Mouse (Mus musculus) spleen, embryonic (tissue): ENCODE data around the gene Rgs9.
"Not testable (repeated sequence)": the region's sequence is repeated elsewhere in the genome, so short reads cannot be mapped to it uniquely, and the experiment has no call there.

Experiments
- CTCF ChIA-PET: fragments of 350-600 bp; sonication (Branson Sonifier 250); formaldehyde crosslinking; loops from one replicate; lab custom pipeline; 2022; lab: Charles Lee

Gene Rgs9

DNA sequence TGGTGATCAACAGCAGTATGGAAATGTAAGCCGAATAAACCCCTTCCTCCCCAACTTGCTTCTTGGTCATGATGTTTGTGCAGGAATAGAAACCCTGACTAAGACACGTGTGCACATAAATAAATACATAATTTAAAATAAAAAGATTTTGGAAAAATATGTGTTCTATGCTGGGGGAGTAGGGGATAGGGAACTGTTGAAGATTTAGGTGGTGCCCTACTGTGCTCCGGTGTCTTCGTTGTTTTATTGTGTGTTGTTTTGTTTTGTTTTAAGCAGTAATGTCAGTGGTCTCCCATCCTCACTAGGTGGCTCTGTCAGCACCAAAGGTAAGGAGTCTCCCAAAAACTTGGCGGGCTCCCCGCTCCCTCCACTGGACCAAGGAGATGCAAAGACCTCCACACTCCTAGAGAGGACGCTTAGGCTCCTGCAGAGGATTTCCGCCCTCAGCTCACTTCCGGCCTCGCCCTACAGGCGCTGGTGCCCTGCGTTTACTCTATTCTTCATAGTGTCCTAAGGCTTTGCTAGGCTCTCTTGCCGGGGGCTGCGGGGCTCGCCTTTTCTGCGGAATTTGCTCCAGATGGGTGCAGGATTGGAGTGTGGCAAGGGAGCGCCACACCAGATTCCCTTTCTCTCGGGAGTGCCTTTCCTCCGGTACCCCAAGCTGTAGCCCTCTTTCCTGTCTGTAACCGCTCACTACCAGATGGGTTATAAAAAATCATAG is 14.1 kb upstream of the Rgs9 start:
- CTCF ChIA-PET: no interaction called here

DNA sequence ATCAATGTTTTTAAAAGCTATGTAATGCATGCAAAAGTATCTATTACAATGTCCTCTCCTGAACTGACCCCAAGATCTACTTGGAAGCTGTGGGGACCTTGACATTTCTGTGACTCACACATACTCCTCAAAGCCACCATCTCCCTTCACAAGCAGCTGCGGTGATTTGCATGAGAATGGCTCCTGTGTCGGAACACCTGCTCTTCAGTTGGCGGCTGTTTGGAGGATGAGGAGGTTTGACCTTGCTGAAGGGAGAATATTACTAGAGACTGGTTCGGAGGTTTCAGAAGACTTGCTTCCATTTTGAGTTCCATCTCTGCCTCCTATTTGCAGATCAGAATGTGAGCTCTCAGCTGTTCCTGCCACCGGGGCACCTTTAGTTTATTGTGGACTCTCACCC is 7.8 kb upstream of the Rgs9 start:
- CTCF ChIA-PET: no interaction called here

DNA sequence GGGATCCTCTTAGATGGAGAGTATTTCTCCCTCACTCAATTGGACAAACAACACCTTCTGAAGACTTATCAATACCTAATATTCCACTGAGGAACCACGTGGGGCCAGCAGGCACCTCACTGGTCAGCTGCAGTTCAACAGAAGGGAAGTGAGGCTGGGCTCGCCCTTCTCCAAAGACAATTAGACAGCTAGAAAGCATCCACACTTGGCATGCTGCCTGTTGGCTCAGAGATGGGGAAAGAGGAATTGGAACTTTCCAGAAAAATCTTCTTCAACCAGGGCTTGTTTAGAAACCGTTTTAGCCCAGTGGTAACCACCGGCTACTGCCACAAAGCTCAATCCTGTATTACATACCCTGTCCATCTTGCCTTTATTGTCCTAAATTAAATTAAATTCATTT is 4.4 kb upstream of the Rgs9 start:
- CTCF ChIA-PET: no interaction called here

DNA sequence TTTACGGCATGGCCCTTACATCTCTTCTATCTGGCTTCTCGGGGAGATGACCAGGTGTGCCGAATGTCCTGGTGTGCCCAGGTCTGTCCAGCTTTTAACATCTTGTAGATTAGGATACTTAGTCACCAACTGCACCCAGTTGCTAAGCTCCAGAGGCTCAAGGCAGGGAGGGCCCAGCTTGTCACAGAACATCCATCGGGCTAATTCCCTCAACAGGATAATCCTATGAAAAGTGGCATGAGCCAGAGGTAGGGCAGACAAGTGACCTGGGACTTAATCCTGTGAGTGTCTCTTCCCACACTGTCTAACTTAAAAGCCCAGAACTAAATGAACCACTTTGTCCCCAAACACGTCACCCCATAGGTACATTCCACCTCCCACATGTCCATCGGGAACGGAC is 898 bp downstream of the Rgs9 start:
- CTCF ChIA-PET: no interaction called here

DNA sequence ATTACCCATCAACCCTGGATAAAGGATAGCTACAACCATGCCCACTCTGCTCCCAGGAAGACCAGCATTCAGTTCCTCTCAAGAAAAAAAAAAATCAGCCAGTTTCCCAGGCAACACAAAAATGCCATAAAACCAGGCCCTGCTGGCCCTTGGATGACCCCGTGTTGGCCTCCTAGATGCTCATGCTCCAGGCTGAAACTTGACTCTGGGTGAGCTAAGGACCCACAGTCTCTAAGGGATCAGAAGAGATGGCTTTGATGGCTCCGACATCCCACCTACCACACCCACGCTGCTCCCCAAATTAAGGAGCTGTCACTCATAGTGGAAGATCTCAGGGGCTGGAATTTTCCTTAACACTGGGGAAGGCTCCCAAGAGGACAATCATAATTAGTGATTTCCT is 5.9 kb downstream of the Rgs9 start:
- CTCF ChIA-PET: no interaction called here

DNA sequence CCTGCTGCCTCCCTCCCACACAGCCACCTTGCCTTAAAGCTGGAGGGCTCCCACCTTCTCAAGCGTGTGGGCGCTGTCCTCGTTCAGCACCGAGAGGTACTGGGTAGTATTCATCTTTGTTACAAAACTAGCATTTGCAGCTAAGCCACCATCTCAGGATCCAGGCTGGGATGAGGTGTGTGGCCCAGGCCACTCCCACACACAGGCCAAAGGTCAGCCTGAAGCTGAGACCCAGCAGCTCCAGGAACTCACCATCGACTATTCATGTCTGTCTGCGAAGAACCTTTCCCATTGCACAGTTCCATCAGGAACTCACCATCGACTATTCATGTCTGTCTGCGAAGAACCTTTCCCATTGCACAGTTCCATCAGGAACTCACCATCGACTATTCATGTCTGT is 8.6 kb downstream of the Rgs9 start:
- CTCF ChIA-PET: not testable (repeated sequence)

DNA sequence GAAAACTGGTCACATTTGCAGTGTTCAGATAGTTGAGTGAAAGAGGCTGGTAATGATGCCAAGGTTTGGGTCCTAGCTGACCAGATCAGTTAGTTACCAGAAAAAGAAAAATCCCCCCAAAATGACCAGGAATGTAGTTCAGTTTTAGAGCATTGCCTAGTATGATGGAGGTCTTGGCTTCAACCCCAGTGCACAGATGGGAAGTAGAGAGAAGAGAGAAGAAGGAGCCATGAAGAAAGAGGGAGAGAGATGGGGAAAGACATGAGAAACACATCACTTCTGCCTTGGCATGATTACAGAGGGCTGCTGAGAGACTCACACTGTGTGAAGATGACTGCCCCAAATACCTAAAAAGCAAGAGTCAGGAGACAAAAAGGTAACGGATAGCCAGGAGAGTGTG is 13.1 kb downstream of the Rgs9 start:
- CTCF ChIA-PET: no interaction called here

DNA sequence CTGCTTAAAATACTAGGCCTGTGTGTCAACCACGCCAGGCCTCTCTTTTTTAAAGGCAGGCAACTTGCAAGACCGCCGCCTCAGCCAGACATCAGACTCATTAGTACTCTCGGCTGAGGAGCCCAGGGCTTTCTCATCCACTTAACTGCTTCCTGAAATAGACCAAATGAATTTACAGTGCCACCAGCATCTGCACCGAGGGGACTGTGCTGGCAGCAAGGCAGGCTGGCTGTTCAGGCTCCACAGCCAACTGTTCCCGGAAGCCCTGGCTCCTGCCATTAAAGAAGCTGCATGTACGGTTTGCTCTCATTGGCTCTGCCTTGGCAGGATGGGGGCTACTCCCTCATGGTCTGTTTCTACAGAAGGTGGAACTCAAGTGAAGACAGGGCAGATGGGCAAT is 19.7 kb downstream of the Rgs9 start:
- CTCF ChIA-PET: no interaction called here

DNA sequence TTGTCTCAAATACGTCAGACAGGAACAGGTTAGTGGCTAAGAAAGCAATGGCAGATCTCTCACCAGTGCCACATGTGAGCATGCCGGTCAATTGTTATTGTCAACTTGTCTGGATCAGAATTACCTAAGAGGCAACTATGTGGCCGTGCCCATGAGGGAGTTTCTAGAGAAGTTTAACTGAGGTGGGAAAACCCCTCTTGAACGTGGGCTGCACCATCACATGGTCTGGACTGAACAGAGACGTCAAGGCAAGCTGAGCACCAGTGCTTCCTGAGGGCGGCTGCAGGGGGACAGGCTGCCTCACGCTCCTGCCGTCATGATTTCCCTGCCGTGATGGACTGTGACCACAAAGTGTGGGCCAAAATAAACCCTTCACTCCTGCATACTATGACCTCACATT is 26.5 kb downstream of the Rgs9 start:
- CTCF ChIA-PET: no interaction called here

DNA sequence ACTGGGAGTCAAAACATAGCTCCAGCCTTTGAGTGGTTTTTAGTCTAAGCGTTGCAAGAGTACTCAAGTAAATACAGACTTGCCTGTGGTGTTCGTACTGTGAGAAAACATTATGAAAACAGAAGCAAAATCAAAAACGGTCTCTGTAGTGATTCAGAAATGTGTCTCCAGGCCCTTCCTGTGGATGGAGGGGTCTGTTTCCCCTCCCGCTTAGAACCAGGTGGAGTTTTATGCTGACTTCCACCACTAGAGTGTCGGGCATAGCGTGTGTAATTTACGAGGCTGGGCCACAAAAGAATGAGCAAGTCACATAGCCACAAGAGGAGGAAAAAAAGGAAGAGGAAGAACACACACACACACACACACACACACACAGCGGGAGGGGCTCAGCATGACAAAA is 27.6 kb downstream of the Rgs9 start:
- CTCF ChIA-PET: no interaction called here

DNA sequence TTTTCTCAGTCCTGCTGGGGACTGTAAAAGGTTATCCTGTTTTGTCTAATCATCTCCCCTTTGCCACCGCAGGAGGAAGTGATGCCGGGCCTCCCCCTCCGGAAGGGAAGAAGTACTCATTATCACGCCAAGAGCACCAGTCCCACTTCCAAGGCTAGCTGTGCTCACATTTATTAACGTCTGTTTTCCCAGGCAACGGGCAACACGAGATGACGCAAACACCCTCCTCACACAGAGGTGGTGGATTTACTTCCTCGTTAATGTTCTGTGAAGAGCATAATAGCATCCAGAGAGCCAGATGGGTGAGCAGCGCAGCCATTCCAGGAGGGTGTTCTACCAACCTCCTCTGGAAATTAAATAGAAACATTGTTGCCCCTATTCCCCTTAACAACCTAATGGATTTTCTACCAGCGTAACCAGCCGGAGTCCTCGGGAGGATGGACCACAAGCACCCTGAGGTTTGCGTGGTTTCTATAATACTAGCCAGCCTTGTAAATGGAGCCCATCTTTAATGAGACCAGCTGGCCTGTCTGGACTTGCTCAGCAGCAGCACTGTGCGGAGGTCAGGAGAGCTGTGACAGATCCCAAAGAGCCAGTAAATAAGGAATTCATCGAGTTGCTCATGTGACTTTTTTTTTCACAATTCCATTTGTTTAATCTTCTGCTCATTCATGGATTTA is 28.1 kb downstream of the Rgs9 start:
- CTCF ChIA-PET: no interaction called here

DNA sequence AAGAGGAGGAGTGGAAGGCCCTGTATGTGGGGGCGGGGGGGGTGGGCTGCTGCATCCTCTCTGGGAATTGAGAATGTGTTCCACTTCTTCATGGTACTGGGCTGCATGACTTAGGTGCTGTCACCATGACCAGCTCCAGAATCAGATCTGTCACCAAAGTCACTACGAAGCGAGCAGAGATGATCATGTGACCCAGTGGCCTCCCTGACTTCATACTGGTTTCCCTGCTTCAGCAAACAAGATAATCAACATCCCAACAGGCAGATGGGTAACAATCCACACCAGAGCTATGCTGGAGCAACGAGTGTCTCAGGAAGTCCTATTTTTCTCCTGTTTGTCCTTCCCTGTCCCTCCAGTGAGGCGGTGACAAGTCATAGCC is 28.7 kb downstream of the Rgs9 start:
- CTCF ChIA-PET: no interaction called here

DNA sequence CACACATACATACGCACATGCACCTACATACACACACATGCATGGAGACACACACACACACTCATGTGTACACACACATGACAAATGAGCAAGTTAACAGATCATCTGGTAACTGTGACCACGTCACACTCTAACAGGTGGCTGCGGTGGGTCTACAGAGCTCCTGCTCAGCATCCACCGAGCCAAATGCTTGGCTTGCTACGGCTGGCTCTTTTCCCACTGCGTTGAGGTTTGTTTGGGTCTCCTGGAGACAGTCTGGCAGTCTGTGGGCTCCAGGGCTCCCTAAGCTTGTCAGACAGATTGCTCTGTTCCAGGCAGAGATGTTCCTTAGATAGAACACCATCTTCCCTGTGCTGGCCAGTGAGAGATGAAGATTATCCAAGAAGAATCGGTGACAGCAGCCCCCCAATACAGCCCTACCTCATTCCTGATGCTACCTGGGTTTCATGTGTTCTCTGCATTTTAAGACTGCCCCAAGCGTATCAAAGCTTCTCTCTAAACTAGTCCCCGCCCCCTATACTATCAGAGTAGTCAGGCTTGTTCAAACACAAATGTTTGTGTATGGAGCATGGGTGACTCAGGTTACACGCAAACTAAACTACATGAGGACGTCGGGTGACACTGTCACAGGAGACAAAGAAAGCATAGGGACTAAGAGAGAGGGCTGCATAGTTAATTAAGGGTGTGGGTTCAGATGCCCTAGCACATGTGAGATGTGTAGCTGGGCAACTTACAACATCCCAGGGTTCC is 31.6 kb downstream of the Rgs9 start:
- CTCF ChIA-PET: no interaction called here

DNA sequence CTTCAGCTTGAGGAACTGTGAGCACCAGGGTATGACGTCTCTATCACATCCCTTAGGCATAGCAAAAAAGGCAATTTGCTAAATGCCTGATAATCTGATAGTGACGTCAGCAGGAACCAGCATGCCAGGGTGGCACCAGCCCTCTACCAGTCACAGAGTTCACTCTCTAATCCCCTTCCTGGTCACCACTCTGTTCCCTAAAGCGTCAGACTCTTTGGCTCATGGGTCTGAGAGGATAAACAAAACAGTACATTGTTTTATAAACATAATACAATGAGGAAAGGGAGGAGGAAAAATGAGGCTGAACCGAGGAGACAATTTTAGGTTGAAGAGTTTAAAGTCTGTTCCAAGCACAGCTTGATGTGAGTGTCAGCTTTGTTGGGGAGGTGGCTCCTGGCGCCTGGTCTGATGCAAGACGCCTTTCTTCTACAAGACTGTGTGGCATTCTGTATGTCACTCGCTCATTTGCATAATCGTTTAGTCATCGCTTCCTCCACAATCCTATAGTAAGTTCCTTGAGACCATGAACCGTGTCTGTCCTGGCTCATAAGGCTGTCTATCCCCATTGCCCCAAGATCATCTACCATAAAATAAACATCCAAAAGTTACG is 33.7 kb downstream of the Rgs9 start:
- CTCF ChIA-PET: interaction anchor here (0.7 kb wide), 1 partner anchor 158 kb away, joined by 3 read pairs; no protein-coding TSS in a partner anchor

DNA sequence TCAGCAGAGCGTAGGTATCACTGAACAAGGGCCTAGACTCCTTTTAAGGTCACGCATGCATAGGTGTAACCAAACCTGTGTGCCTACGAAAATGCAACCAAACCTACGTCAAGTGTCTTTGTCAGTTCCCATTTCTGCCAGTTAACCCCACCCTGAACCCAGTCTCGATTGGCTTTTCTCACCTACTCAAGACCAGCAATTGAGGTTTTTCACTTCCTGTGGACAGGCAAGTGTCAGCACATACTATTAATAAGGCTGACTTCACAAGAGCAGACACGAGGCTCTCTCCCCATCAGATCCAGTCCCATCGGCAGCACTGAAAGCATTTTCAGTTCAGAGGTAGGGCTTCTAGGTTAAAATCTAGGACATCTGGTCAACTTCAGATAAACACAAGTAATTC is 37.4 kb downstream of the Rgs9 start:
- CTCF ChIA-PET: no interaction called here

DNA sequence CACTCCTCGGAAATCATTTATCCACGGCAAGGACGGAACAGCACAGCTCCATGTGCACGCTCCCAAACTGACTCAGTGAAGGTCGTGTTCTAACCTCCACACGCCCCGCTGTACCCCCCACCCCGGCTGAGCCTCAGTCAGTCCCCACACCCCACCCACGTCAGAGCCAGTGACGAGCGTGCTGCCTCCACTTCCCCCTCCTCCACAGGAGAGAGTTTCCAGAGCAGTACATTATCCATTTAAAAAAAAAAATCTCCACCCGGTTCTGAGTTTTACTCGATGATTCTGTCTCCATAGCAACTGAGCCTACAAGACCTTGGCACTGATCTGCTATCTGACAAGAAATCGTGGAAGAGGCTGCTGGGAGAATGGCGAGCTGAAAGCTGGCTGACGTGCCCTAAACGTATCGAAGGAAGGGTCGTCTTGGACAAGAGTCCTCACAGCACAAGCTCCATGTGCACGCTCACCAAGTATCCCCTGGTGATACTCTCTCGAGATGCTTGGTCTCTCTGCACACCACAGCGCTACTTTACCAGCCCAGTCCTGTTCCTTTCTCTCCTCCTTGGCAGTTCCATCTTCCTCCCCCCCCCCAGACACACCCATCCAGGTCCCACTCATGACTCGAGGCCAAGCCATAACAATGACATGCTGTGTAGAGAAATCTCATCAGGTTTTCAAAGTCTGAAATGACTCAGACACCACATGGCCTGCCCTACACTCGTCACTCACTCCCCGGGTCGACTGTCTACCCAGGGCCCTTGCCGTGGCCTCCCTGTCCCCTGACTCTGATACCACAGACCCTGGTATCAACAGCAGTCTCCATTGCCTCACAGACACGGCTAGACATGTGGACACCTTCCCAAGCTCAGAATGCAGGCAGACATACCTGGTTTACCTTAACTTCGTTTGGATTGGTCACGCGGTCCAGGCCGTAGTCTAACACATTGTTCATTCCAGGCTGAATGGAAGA is 38.7 kb downstream of the Rgs9 start:
- CTCF ChIA-PET: no interaction called here

DNA sequence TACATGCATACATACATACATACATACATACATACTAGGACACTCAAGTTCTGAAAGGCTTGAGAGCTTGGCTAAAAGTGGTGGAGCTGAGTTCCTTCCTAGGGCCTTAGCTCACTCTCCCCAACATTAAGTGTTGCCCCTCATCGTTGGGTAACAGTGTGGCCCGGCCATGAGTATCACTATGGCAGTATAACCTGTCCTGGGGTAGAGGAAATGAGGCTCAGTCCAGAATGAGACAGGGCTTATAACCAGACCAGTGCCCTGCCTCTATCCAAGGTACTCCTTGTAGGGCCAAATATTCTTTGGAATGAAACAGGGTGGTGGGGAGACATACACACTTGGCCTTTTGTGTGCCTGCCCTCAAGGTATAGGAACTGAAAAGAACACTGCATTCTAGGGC is 40.1 kb downstream of the Rgs9 start:
- CTCF ChIA-PET: no interaction called here

DNA sequence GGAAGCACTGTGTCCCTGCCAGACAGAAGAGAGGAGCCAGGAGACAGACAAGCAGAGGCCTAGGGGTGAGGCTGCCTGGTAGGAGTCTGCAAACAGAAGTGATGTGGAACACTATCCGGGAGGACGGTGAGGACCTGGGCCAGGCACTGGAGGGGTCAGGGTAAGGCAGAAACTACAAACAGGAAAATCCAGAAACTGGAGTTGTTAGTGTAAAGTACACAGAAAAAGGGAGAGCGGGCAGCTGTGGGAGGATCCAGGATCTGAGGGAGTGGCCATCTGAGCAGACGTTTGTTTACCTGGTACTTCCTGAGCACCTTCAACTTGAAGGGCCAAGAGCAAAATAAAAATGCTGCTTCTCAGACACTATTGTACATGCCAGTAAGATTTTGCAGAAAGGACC is 42.9 kb downstream of the Rgs9 start:
- CTCF ChIA-PET: no interaction called here

DNA sequence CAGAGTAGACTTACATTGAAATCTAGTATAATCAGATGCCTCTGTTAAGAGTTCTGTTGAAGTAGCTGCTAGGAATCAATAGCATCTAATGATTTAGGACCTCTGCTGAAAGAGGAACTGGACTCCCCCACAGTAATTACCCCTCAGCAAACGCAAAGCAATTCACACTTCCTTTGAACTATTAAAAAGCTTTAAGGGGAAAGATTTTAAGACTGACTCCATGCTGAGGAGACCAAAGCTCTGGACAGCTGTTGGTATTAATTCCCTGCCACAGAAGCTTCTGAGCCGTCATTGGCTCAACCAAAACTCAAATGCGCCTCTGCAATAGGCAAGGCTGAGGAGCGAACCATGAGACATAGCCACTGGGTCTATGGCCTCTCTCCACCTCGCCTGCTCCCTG is 45.4 kb downstream of the Rgs9 start:
- CTCF ChIA-PET: no interaction called here

DNA sequence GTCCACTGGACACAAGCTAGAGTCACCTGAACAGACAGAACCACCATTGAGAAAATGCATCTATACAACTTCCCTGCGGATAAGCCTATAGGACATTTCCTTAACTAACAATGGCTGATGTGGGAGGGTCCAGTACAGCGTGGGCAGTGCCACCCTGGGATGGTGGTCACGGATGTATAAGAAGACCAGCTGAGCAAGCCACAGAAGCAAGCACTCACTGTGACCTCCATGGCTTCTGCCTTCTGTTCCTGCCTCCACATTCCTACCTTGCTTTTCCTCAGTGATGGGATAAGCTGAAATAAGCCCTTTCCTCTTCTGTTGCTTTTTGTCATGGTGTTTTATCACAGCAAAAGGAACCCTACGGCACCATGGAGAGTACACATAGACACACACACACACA is 47.4 kb downstream of the Rgs9 start:
- CTCF ChIA-PET: interaction anchor here (0.6 kb wide), 2 partner anchors 57 to 245 kb away, joined by 5 to 8 read pairs; no protein-coding TSS in a partner anchor

DNA sequence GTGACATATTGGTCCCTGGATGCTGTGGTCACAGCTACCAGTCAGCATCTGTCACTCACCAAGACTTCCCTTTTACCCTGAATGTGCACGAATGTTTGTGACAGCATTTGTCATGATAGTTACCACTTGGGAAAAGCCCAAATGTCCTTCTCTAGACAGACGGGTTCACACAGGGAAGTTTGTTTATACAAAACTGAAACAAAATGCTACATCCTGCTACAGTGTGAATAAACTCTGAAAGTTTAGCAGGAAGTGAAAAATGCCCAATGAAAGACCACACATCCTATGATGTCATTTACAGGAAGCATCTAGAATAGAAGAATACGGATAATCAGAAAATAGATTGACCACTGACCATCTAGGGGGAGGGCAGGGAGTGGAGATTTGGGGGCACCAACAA is 51.0 kb downstream of the Rgs9 start:
- CTCF ChIA-PET: no interaction called here
